9 mouse cellular contexts compared by ENCODE assay signal in genomic region chr19:41455091-41455626, GRCm38 (mm10). TPM values are rescaled to one million over a fixed set of nuclear protein-coding genes. Genes with fewer than 3 reads are reported as not detected.
DNase-seq lines count a peak whose midpoint lies in the region; ATAC-seq and TF ChIP-seq lines count a peak whose summit lies in the region.
"Had no signal": no experiment of that assay in that cellular context is flagged by ENCODE, and none has a peak within 500 bp of the region (broad histone marks: within the 10 kb centered on the region; RNA-seq: fewer than 3 reads in every experiment).

No protein-coding gene starts in this region.

- DNase-seq in heart, adult 11 months = peak; percentile 81
- peak; percentile 97 for DNase-seq in MEL (ENCODE audit: low read depth, low spot score)
- DNase-seq in embryo, embryonic 10.5 days (ENCODE audit: low spot score) = peak; percentile 50
- no peak for DNase-seq in gastrocnemius, postnatal 25 days
- no peak for DNase-seq in midbrain, postnatal 0 days (ENCODE audit: low spot score)
- DNase-seq in frontal cortex, adult 2 months (ENCODE audit: extremely low spot score in 1 of 2, low spot score in 1 of 2) = no peak

- TF ChIP-seq EP300 in MEL (IDR thresholded peaks at IDR 0.05; ENCODE audit: low read depth in 1 of 2, low read length in 2 of 2) = peak; percentile 80 to 93

- 45% methylated on average over 6 of the region's 6 CpGs for WGBS in heart, embryonic 11.5 days (ENCODE audit: insufficient replicate concordance)
- 40% methylated on average over 6 of the region's 6 CpGs for WGBS in macrophage (ENCODE audit: missing documents)
- WGBS in midbrain, postnatal 0 days = 76% methylated on average over 6 of the region's 6 CpGs

- no peak overlapping the region for H3K4me2 ChIP-seq in heart, embryonic 11.5 days
- H3K4me2 ChIP-seq in midbrain, postnatal 0 days (ENCODE audit: low read depth, low read length, poor library complexity, severe bottlenecking) = no peak overlapping the region
- H3K4me2 ChIP-seq: hindbrain, embryonic 15.5 days had no signal

- H3K9me3 ChIP-seq in heart, embryonic 11.5 days (replicated peaks; ENCODE audit: control insufficient read depth, low read length) = no peaks in the 10 kb centered on the region
- no peaks in the 10 kb centered on the region for H3K9me3 ChIP-seq in MEL (replicated peaks; ENCODE audit: insufficient read depth, low read length)
- no peaks in the 10 kb centered on the region for H3K9me3 ChIP-seq in midbrain, postnatal 0 days (ENCODE audit: low read length)
- H3K9me3 ChIP-seq: hindbrain, embryonic 15.5 days had no signal

- H3K9ac ChIP-seq in heart, embryonic 11.5 days (ENCODE audit: low read depth, low read length) = no peak overlapping the region
- peak overlapping the region; percentile 73 for H3K9ac ChIP-seq in MEL (ENCODE audit: control insufficient read depth, low read depth, low read length, poor library complexity, severe bottlenecking)
- H3K9ac ChIP-seq in midbrain, postnatal 0 days (replicated peaks; ENCODE audit: low read length, poor library complexity, severe bottlenecking) = no peak overlapping the region
- H3K9ac ChIP-seq: hindbrain, embryonic 15.5 days had no signal

- no peak overlapping the region for H3K27ac ChIP-seq in heart, embryonic 11.5 days (ENCODE audit: low read depth, low read length)
- H3K27ac ChIP-seq in MEL (ENCODE audit: control insufficient read depth, low read depth, low read length) (peak overlapping the region; percentile 89), macrophage (peak overlapping the region; percentile 36)
- no peak overlapping the region for H3K27ac ChIP-seq in midbrain, postnatal 0 days (ENCODE audit: low read depth, low read length)
- H3K27ac ChIP-seq: hindbrain, embryonic 15.5 days had no signal

- H3K27me3 ChIP-seq in heart, embryonic 11.5 days (ENCODE audit: control insufficient read depth, insufficient read depth, low read length) = no peaks in the 10 kb centered on the region
- no peaks in the 10 kb centered on the region for H3K27me3 ChIP-seq in MEL (ENCODE audit: control insufficient read depth in 1 of 2, insufficient read depth in 2 of 2, low read length in 2 of 2)
- no peaks in the 10 kb centered on the region for H3K27me3 ChIP-seq in midbrain, postnatal 0 days (ENCODE audit: insufficient read depth, low read length)
- H3K27me3 ChIP-seq: hindbrain, embryonic 15.5 days had no signal

- TF ChIP-seq POLR2A in MEL (IDR thresholded peaks at IDR 0.05; ENCODE audit: control insufficient read depth in 1 of 2, insufficient read depth in 1 of 2, low read depth in 1 of 2, low read length in 2 of 2, poor library complexity in 1 of 2) = peak; percentile 26 to 72; a peak in 2 of 4 replicates

- H3K79me2 ChIP-seq in MEL (ENCODE audit: control insufficient read depth, insufficient read depth, low read length, poor library complexity) (no peaks in the 10 kb centered on the region), macrophage (ENCODE audit: inconsistent target) (no peaks in the 10 kb centered on the region)

- H3K4me3 ChIP-seq in heart, embryonic 11.5 days (ENCODE audit: low read depth, low read length) = no peak overlapping the region
- H3K4me3 ChIP-seq in MEL (ENCODE audit: control insufficient read depth in 1 of 2, insufficient read depth in 1 of 2, low read depth in 2 of 2, low read length in 2 of 2) (peak overlapping the region; percentile 45 to 49), macrophage (ENCODE audit: inconsistent target) (no peak overlapping the region)
- H3K4me3 ChIP-seq in midbrain, postnatal 0 days (ENCODE audit: low read depth, low read length) = no peak overlapping the region
- H3K4me3 ChIP-seq: hindbrain, embryonic 15.5 days had no signal

- no peaks in the 10 kb centered on the region for H3K36me3 ChIP-seq in heart, embryonic 11.5 days (ENCODE audit: control insufficient read depth, insufficient read depth, low read length)
- H3K36me3 ChIP-seq in MEL (ENCODE audit: control insufficient read depth in 1 of 2, insufficient read depth in 2 of 2, low read length in 2 of 2) (peaks cover 0 to 20% of the 10 kb centered on the region in 2 experiments; a peak in 2 of 4 replicates), macrophage (ENCODE audit: inconsistent target) (no peaks in the 10 kb centered on the region)
- H3K36me3 ChIP-seq in midbrain, postnatal 0 days (ENCODE audit: insufficient read depth, low read length) = no peaks in the 10 kb centered on the region
- H3K36me3 ChIP-seq: hindbrain, embryonic 15.5 days had no signal

- TF ChIP-seq RAD21 in MEL (IDR thresholded peaks at IDR 0.05; ENCODE audit: low read depth, low read length) = no peak

- ATAC-seq in heart, embryonic 11.5 days (replicated peaks; ENCODE audit: insufficient number of reproducible peaks, low FRiP score, low TSS enrichment) = no peak
- no peak for ATAC-seq in midbrain, postnatal 0 days (ENCODE audit: low FRiP score)

- no peak for TF ChIP-seq CTCF in MEL (IDR thresholded peaks at IDR 0.05 in 2 of 3, conservative IDR thresholded peaks at IDR 0.05 in 1 of 3; ENCODE audit: control insufficient read depth in 1 of 3, insufficient read depth in 1 of 3, low read depth in 2 of 3, low read length in 3 of 3, poor library complexity in 1 of 3, severe bottlenecking in 1 of 3)
- no peak for TF ChIP-seq CTCF in midbrain, postnatal 0 days (IDR thresholded peaks at IDR 0.05)

- H3K4me1 ChIP-seq in heart, embryonic 11.5 days (ENCODE audit: control insufficient read depth, insufficient read depth, low read length) = no peaks in the 10 kb centered on the region
- H3K4me1 ChIP-seq in MEL (ENCODE audit: control insufficient read depth in 1 of 2, insufficient read depth in 2 of 2, low read length in 2 of 2) = peaks cover 9 to 35% of the 10 kb centered on the region in 2 experiments
- H3K4me1 ChIP-seq in midbrain, postnatal 0 days (ENCODE audit: insufficient read depth, low read length) = no peaks in the 10 kb centered on the region
- H3K4me1 ChIP-seq: hindbrain, embryonic 15.5 days had no signal

TF ChIP-seq in MEL, 35 proteins besides CTCF, POLR2A, EP300 and RAD21 (continues in another document):
- TF ChIP-seq MAX (IDR thresholded peaks at IDR 0.05; ENCODE audit: low read length) = peak; percentile 95
- TF ChIP-seq ELF1 (IDR thresholded peaks at IDR 0.05; ENCODE audit: low read depth, low read length) = peak; percentile 16; the same call in 1 of the 2 replicates
- TF ChIP-seq ZKSCAN1 (IDR thresholded peaks at IDR 0.05; ENCODE audit: low read depth, low read length) = no peak
- no peak; the same call in 1 of the 2 replicates for TF ChIP-seq NRF1 (IDR thresholded peaks at IDR 0.05; ENCODE audit: insufficient read depth, low read depth, low read length, poor library complexity, severe bottlenecking)
- TF ChIP-seq POLR2AphosphoS2 (IDR thresholded peaks at IDR 0.05; ENCODE audit: low read length) = 0 out of 2 replicates have a peak, but pooled peaks have one; percentile 31
- TF ChIP-seq GABPA (IDR thresholded peaks at IDR 0.05; ENCODE audit: low read depth, low read length) = peak; percentile 100
- no peak for TF ChIP-seq GATA1 (IDR thresholded peaks at IDR 0.05; ENCODE audit: low read depth, low read length)
- TF ChIP-seq HCFC1 (IDR thresholded peaks at IDR 0.05; ENCODE audit: low read depth, low read length) = peak; percentile 55
- no peak for TF ChIP-seq ZMIZ1 (IDR thresholded peaks at IDR 0.05; ENCODE audit: low read depth, low read length)
- peak; percentile 97 for TF ChIP-seq MYC (IDR thresholded peaks at IDR 0.05; ENCODE audit: low read depth, low read length)
- no peak for TF ChIP-seq USF2 (IDR thresholded peaks at IDR 0.05; ENCODE audit: borderline replicate concordance in 1 of 2, insufficient read depth in 1 of 2, low read depth in 1 of 2, low read length in 2 of 2)
- TF ChIP-seq ETS1 (IDR thresholded peaks at IDR 0.05; ENCODE audit: low read depth, low read length) = peak; percentile 98
- TF ChIP-seq ZC3H11A (IDR thresholded peaks at IDR 0.05; ENCODE audit: low read depth, low read length) = no peak
- TF ChIP-seq POLR2AphosphoS5 (IDR thresholded peaks at IDR 0.05; ENCODE audit: borderline replicate concordance, low read depth, low read length) = no peak
- 0 out of 2 replicates have a peak, but pooled peaks have one; percentile 8 for TF ChIP-seq RCOR1 (IDR thresholded peaks at IDR 0.05; ENCODE audit: low read depth, low read length)
- peak; percentile 75 for TF ChIP-seq NELFE (IDR thresholded peaks at IDR 0.05; ENCODE audit: low read depth, low read length)
- TF ChIP-seq BHLHE40 (IDR thresholded peaks at IDR 0.05; ENCODE audit: borderline replicate concordance, low read depth, low read length) = peak; percentile 77
- peak; percentile 100 for TF ChIP-seq MAFK (IDR thresholded peaks at IDR 0.05; ENCODE audit: borderline replicate concordance, low read depth, low read length)
- TF ChIP-seq SMC3 (IDR thresholded peaks at IDR 0.05; ENCODE audit: low read depth, low read length) = no peak
- no peak for TF ChIP-seq ZNF384 (IDR thresholded peaks at IDR 0.05; ENCODE audit: low read depth, low read length)
- TF ChIP-seq TBP (IDR thresholded peaks at IDR 0.05; ENCODE audit: low read depth, low read length) = peak; percentile 79; the same call in 1 of the 2 replicates
- TF ChIP-seq UBTF (IDR thresholded peaks at IDR 0.05; ENCODE audit: borderline replicate concordance, insufficient read depth, low read depth, low read length) = no peak
- TF ChIP-seq CHD1 (IDR thresholded peaks at IDR 0.05; ENCODE audit: low read depth, low read length) = no peak
- TF ChIP-seq TCF12 (IDR thresholded peaks at IDR 0.05; ENCODE audit: low read depth, low read length) = peak; percentile 79
- TF ChIP-seq E2F4 (IDR thresholded peaks at IDR 0.05; ENCODE audit: borderline replicate concordance, low read depth, low read length) = peak; percentile 78; the same call in 1 of the 2 replicates

RNA-seq across cellular contexts. Expression of gene Lcor, which starts 27.3 kb away (rescaled TPM):
- 13.1 and 16.3 TPM in 2 replicates for polyA plus RNA-seq in heart, embryonic 11.5 days (2014; fragmentation: Nextera tagmentation; extraction: Ambion mirVana)
- 8.7 and 9.1 TPM in 2 replicates for total RNA-seq in MEL (2012; rRNA removed)
- 1 to 10 TPM in 1 of 2 experiments, not detected in 1; 8.1 TPM for polyA plus RNA-seq in MEL (2012; ENCODE audit: insufficient read depth in 1 of 2, insufficient read length in 2 of 2, low read depth in 1 of 2, low replicate concordance in 2 of 2, missing spikeins in 1 of 2)
- 100 to 1,000 TPM in 1 of 26 experiments, 10 to 100 TPM in 25; 16.0 to 133 (median 71.5) TPM for total RNA-seq in macrophage (2018; cell fraction: chromatin; rRNA removed)
- 10 to 100 TPM in 20 of 26 experiments, 1 to 10 TPM in 6; 7.9 to 16.2 (median 12.3) TPM for total RNA-seq in macrophage (2018; cell fraction: cytosol; rRNA removed)
- 100 to 1,000 TPM in 1 of 26 experiments, 10 to 100 TPM in 25; 12.4 to 135 (median 47.8) TPM for total RNA-seq in macrophage (2018; cell fraction: nucleus; rRNA removed)
- polyA plus RNA-seq in macrophage (2018) = 2.2 to 3.2 TPM (median 2.7 TPM) in 3 replicates
- total RNA-seq in gastrocnemius, postnatal 25 days (2021) = 10 to 100 TPM; 11.9 to 13.4 TPM
- total RNA-seq in midbrain, postnatal 0 days (2014; rRNA removed) = 15.9 and 22.4 TPM in 2 replicates
- 11.1 and 13.4 TPM in 2 replicates for polyA plus RNA-seq in midbrain, postnatal 0 days (2015; fragmentation: Nextera tagmentation; extraction: Ambion mirVana)
- polyA plus RNA-seq in frontal cortex, adult 2 months (2012; rRNA removed) = 3.1 and 3.5 TPM in 2 replicates

Comparison
In these comparisons a context has a peak if more than half of its experiments do, and no peak if none do; other contexts are left out.
1. DNase-seq: peak in heart, adult 11 months (single experiment), MEL (single experiment) and embryo, embryonic 10.5 days (single experiment); none in gastrocnemius, postnatal 25 days (single experiment), midbrain, postnatal 0 days (single experiment) and frontal cortex, adult 2 months (0 of 2).
2. H3K27ac ChIP-seq: peak in MEL (single experiment) and macrophage (single experiment); none in heart, embryonic 11.5 days (single experiment) and midbrain, postnatal 0 days (single experiment).
3. H3K4me3 ChIP-seq: peak in MEL (2 of 2); none in heart, embryonic 11.5 days (single experiment), macrophage (single experiment) and midbrain, postnatal 0 days (single experiment).